9 mouse cellular contexts compared by ENCODE assay signal in genomic region chr9:66304320-66305090, GRCm38 (mm10). TPM values are rescaled to one million over a fixed set of nuclear protein-coding genes. Genes with fewer than 3 reads are reported as not detected.
A peak's percentile ranks its signal among the peaks of the same experiment; 100 is the strongest.
DNase-seq lines count a peak whose midpoint lies in the region; ATAC-seq and TF ChIP-seq lines count a peak whose summit lies in the region.
"Had no signal": no experiment of that assay in that cellular context is flagged by ENCODE, and none has a peak within 500 bp of the region (broad histone marks: within the 10 kb centered on the region; RNA-seq: fewer than 3 reads in every experiment).

No protein-coding gene starts in this region.

- H3K4me3 ChIP-seq in heart, embryonic 14.5 days (ENCODE audit: control insufficient read depth in 1 of 2, insufficient read depth in 1 of 2, low read depth in 1 of 2, low read length in 2 of 2), result no peak overlapping the region; a peak in 1 of 4 replicates
- H3K4me3 ChIP-seq in lung, postnatal 0 days (ENCODE audit: low read depth, low read length), result peak overlapping the region; percentile 39; the same call in 1 of the 2 replicates
- no peak overlapping the region for H3K4me3 ChIP-seq in hindbrain, embryonic 16.5 days (ENCODE audit: low read length)
- H3K4me3 ChIP-seq in neural tube, embryonic 14.5 days (ENCODE audit: low read depth, low read length), result no peak overlapping the region

- H3K9ac ChIP-seq in heart, embryonic 14.5 days (ENCODE audit: low read length), result no peak overlapping the region
- no peak overlapping the region for H3K9ac ChIP-seq in lung, postnatal 0 days (replicated peaks; ENCODE audit: low read depth)
- H3K9ac ChIP-seq in hindbrain, embryonic 16.5 days (ENCODE audit: low read depth, low read length), result no peak overlapping the region
- no peak overlapping the region for H3K9ac ChIP-seq in neural tube, embryonic 14.5 days (replicated peaks; ENCODE audit: low read depth, low read length)

- intact Hi-C loops in heart, postnatal 25 days (cut with DNase I), result loop anchor here (5.0 kb wide), 1 partner anchor 43 kb away; no protein-coding TSS in a partner anchor

- ATAC-seq in heart, embryonic 14.5 days (ENCODE audit: insufficient number of reproducible peaks, insufficient read depth, low FRiP score, low read depth), result no peak
- no peak for ATAC-seq in lung, postnatal 0 days
- no peak for ATAC-seq in hindbrain, embryonic 16.5 days
- ATAC-seq in neural tube, embryonic 14.5 days (ENCODE audit: low read depth), result peak; percentile 60; the same call in 1 of the 2 replicates

- no peaks in the 10 kb centered on the region for H3K9me3 ChIP-seq in heart, embryonic 14.5 days (ENCODE audit: control insufficient read depth, low read length)
- no peaks in the 10 kb centered on the region for H3K9me3 ChIP-seq in lung, postnatal 0 days (ENCODE audit: low read length)
- H3K9me3 ChIP-seq in hindbrain, embryonic 16.5 days (ENCODE audit: control insufficient read depth, low read length), result no peaks in the 10 kb centered on the region
- no peaks in the 10 kb centered on the region for H3K9me3 ChIP-seq in neural tube, embryonic 14.5 days (ENCODE audit: control insufficient read depth, low read length)

- H3K27me3 ChIP-seq in heart, embryonic 14.5 days (ENCODE audit: control insufficient read depth, insufficient read depth, low read length), result peaks cover 4% of the 10 kb centered on the region; the same call in 1 of the 2 replicates
- no peaks in the 10 kb centered on the region for H3K27me3 ChIP-seq in lung, postnatal 0 days (replicated peaks; ENCODE audit: insufficient read depth, low read length)
- H3K27me3 ChIP-seq in hindbrain, embryonic 16.5 days (replicated peaks; ENCODE audit: control insufficient read depth, insufficient read depth, low read length), result no peaks in the 10 kb centered on the region
- H3K27me3 ChIP-seq in neural tube, embryonic 14.5 days (ENCODE audit: control insufficient read depth, insufficient read depth, low read length), result no peaks in the 10 kb centered on the region

- H3K4me2 ChIP-seq in heart, embryonic 14.5 days (ENCODE audit: low read length), result peak overlapping the region; percentile 58
- H3K4me2 ChIP-seq in lung, postnatal 0 days (replicated peaks; ENCODE audit: low read depth, low read length), result peak overlapping the region; percentile 54; the same call in 1 of the 2 replicates
- H3K4me2 ChIP-seq in hindbrain, embryonic 16.5 days (ENCODE audit: low read length), result no peak overlapping the region
- peak overlapping the region; percentile 46 for H3K4me2 ChIP-seq in neural tube, embryonic 14.5 days (ENCODE audit: low read depth, low read length)

- DNase-seq in heart, postnatal 25 days (ENCODE audit: low spot score), result no peak
- no peak for DNase-seq in lung, postnatal 0 days (ENCODE audit: low spot score)
- no peak for DNase-seq in lung, postnatal 4 days
- no peak for DNase-seq in right cerebral cortex, postnatal 10 days (ENCODE audit: low spot score in 2 of 2)
- DNase-seq in Muller cell, postnatal 12 days (ENCODE audit: inconsistent ontology term), result no peak
- DNase-seq: adrenal gland, adult 8-10 months had no signal

- 93% methylated on average over 3 of the region's 3 CpGs for WGBS in heart, embryonic 14.5 days
- 78% methylated on average over 3 of the region's 3 CpGs for WGBS in lung, postnatal 0 days
- WGBS in hindbrain, embryonic 16.5 days, result 94% methylated on average over 3 of the region's 3 CpGs
- 84% methylated on average over 3 of the region's 3 CpGs for WGBS in neural tube, embryonic 14.5 days

- TF ChIP-seq CTCF in lung, postnatal 0 days (IDR thresholded peaks at IDR 0.05), result no peak

- no peak overlapping the region for H3K27ac ChIP-seq in heart, embryonic 14.5 days (replicated peaks in 1 of 2; ENCODE audit: control insufficient read depth in 1 of 2, insufficient read depth in 1 of 2, low read depth in 2 of 2, low read length in 2 of 2)
- no peak overlapping the region for H3K27ac ChIP-seq in lung, postnatal 0 days (ENCODE audit: low read length)
- H3K27ac ChIP-seq in hindbrain, embryonic 16.5 days (ENCODE audit: low read depth, low read length), result peak overlapping the region; percentile 44
- H3K27ac ChIP-seq in neural tube, embryonic 14.5 days (ENCODE audit: low read depth, low read length), result peak overlapping the region; percentile 79

- no peaks in the 10 kb centered on the region for H3K36me3 ChIP-seq in heart, embryonic 14.5 days (ENCODE audit: control insufficient read depth, insufficient read depth, low read length)
- H3K36me3 ChIP-seq in lung, postnatal 0 days (ENCODE audit: insufficient read depth, low read length), result no peaks in the 10 kb centered on the region
- H3K36me3 ChIP-seq in hindbrain, embryonic 16.5 days (ENCODE audit: control insufficient read depth, insufficient read depth, low read length), result no peaks in the 10 kb centered on the region
- H3K36me3 ChIP-seq in neural tube, embryonic 14.5 days (ENCODE audit: control insufficient read depth, insufficient read depth, low read length), result no peaks in the 10 kb centered on the region

- H3K4me1 ChIP-seq in heart, embryonic 14.5 days (ENCODE audit: control insufficient read depth in 2 of 2, insufficient read depth in 2 of 2, low read length in 2 of 2), result no peaks in the 10 kb centered on the region
- H3K4me1 ChIP-seq in lung, postnatal 0 days (ENCODE audit: insufficient read depth, low read depth, low read length), result 0 out of 2 replicates have a peak, but pooled peaks cover 4% of the 10 kb centered on the region
- H3K4me1 ChIP-seq in hindbrain, embryonic 16.5 days (ENCODE audit: control insufficient read depth, insufficient read depth, low read depth, low read length), result peaks cover 12% of the 10 kb centered on the region
- peaks cover 16% of the 10 kb centered on the region for H3K4me1 ChIP-seq in neural tube, embryonic 14.5 days (ENCODE audit: control insufficient read depth, insufficient read depth, low read length)

- TF ChIP-seq EP300 in lung, postnatal 0 days (IDR thresholded peaks at IDR 0.05), result no peak

RNA-seq across cellular contexts. Expression of gene Herc1, which starts 45.7 kb away (rescaled TPM):
- 22.7 and 23.1 TPM in 2 replicates for polyA plus RNA-seq in heart, embryonic 14.5 days (2014; fragmentation: Nextera tagmentation; extraction: Ambion mirVana)
- total RNA-seq in heart, postnatal 25 days (2021), result 10 to 100 TPM; 33.9 to 38.5 TPM
- polyA plus RNA-seq in lung, postnatal 0 days (2015; fragmentation: Nextera tagmentation; extraction: Ambion mirVana), result 11.8 and 12.9 TPM in 2 replicates
- polyA plus RNA-seq in hindbrain, embryonic 16.5 days (2015; fragmentation: Nextera tagmentation; extraction: Ambion mirVana), result 39.4 and 39.8 TPM in 2 replicates
- 66.5 and 66.7 TPM in 2 replicates for polyA plus RNA-seq in neural tube, embryonic 14.5 days (2014; fragmentation: Nextera tagmentation; extraction: Ambion mirVana)

Comparison
In these comparisons a context has a peak if more than half of its experiments do, and no peak if none do; other contexts are left out.
1. H3K27ac ChIP-seq: peak in hindbrain, embryonic 16.5 days (single experiment) and neural tube, embryonic 14.5 days (single experiment); none in heart, embryonic 14.5 days (0 of 2) and lung, postnatal 0 days (single experiment).